Mouse (Mus musculus) erythroblast, embryonic 14.5 days (primary cell): Measurements from ENCODE around the gene Kdm6a.

Experiments
- GATA1 ChIP-seq: IDR thresholded peaks from 2 replicates; pipeline ENCODE4 v1.6.1; 2012; ENCODE audit warnings: low read length, inconsistent platforms, mixed read lengths
- TAL1 ChIP-seq: IDR thresholded peaks from 3 replicates; pipeline ENCODE4 v1.6.1; 2012; ENCODE audit warnings: low read length, inconsistent platforms, mixed read lengths

- TF ChIP-seq TAL1 (peak; percentile 52), GATA1 (no peak; the same call in 1 of the 2 replicates)
Observed at GRCm38 (mm10) chrX:18163917-18164624, 1.7 kb downstream of the Kdm6a start.
